8 mouse cellular contexts compared by ENCODE assay signal in genomic region chr19:18974796-18975660, GRCm38 (mm10).
DNase-seq lines count a peak whose midpoint lies in the region; ATAC-seq and TF ChIP-seq lines count a peak whose summit lies in the region.

No protein-coding gene starts in this region.

- intact Hi-C loops in heart, postnatal 25 days (cut with DNase I): loop anchor here (10.0 kb wide), 1 partner anchor 1370 kb away; no protein-coding TSS in a partner anchor

- no peaks in the 10 kb centered on the region for H3K27me3 ChIP-seq in embryonic facial prominence, embryonic 10.5 days (replicated peaks; ENCODE audit: low read depth, poor library complexity, severe bottlenecking)

- no peak overlapping the region for H3K9ac ChIP-seq in ES-E14 (ENCODE audit: insufficient read depth, low read depth, low read length, poor library complexity, severe bottlenecking)

- no peak overlapping the region for H3K4me3 ChIP-seq in ES-E14 (ENCODE audit: insufficient read depth in 1 of 2, low read depth in 1 of 2, low read length in 2 of 2, poor library complexity in 1 of 2, severe bottlenecking in 1 of 2)
- no peak overlapping the region for H3K4me3 ChIP-seq in embryonic facial prominence, embryonic 10.5 days

- no peaks in the 10 kb centered on the region for H3K36me3 ChIP-seq in ES-E14 (ENCODE audit: control insufficient read depth, insufficient read depth, low read length, poor library complexity, severe bottlenecking)
- no peaks in the 10 kb centered on the region for H3K36me3 ChIP-seq in embryonic facial prominence, embryonic 10.5 days (replicated peaks)

- no peak for ATAC-seq in inflammation-experienced regulatory T-cells, adult 6 months

- no peaks in the 10 kb centered on the region for H3K9me3 ChIP-seq in ES-E14 (ENCODE audit: control insufficient read depth, insufficient read depth, low read depth, low read length)
- no peaks in the 10 kb centered on the region for H3K9me3 ChIP-seq in embryonic facial prominence, embryonic 10.5 days

- in situ Hi-C loops in ES-E14 (cut with MboI; ENCODE audit: low sequenced_read_pairs in 2 of 2, unreplicated experiment in 2 of 2): no loop called here

- H3K27ac ChIP-seq in ES-E14 (ENCODE audit: insufficient read depth, low read depth, low read length, poor library complexity, severe bottlenecking): no peak overlapping the region
- H3K27ac ChIP-seq in embryonic facial prominence, embryonic 10.5 days (replicated peaks): no peak overlapping the region

- H3K4me1 ChIP-seq in ES-E14 (ENCODE audit: control insufficient read depth in 2 of 2, insufficient read depth in 2 of 2, low read length in 2 of 2, poor library complexity in 1 of 2): no peaks in the 10 kb centered on the region
- H3K4me1 ChIP-seq in embryonic facial prominence, embryonic 10.5 days: peaks cover 2% of the 10 kb centered on the region; the same call in 1 of the 2 replicates

- WGBS in embryonic facial prominence, embryonic 10.5 days: 64% methylated on average over 5 of the region's 5 CpGs

- DNase-seq in heart, adult 8-10 months (ENCODE audit: low spot score): peak; percentile 3
- no peak for DNase-seq in heart, postnatal 25 days (ENCODE audit: low spot score)
- DNase-seq in ES-E14 (ENCODE audit: low read depth, low spot score): peak; percentile 21
- DNase-seq in embryonic facial prominence, embryonic 10.5 days (ENCODE audit: low spot score): peak; percentile 9
- peak; percentile 48 for DNase-seq in kidney, postnatal 10 days
- DNase-seq in mesoderm, embryonic 11.5 days (ENCODE audit: low read depth, low spot score): peak; percentile 56
- DNase-seq in adrenal gland, adult 18-20 months (ENCODE audit: low spot score in 2 of 2): no peak

TF ChIP-seq in ES-E14, 5 proteins besides CTCF, POLR2A, EP300 and RAD21:
- TF ChIP-seq ZC3H11A (IDR thresholded peaks at IDR 0.05; ENCODE audit: borderline replicate concordance, low read depth, low read length) (no peak), HCFC1 (IDR thresholded peaks at IDR 0.05; ENCODE audit: borderline replicate concordance, insufficient read depth, low read length) (no peak), CHD2 (IDR thresholded peaks at IDR 0.05; ENCODE audit: low read depth, low read length) (no peak), MAFK (IDR thresholded peaks at IDR 0.05; ENCODE audit: insufficient read depth, low read depth, low read length) (no peak), ZNF384 (IDR thresholded peaks at IDR 0.05; ENCODE audit: low read depth, low read length) (no peak)

Comparison
In these comparisons a context has a peak if more than half of its experiments do, and no peak if none do; other contexts are left out.
1. DNase-seq: peak in heart, adult 8-10 months (single experiment), ES-E14 (single experiment), embryonic facial prominence, embryonic 10.5 days (single experiment), kidney, postnatal 10 days (single experiment) and mesoderm, embryonic 11.5 days (single experiment); none in heart, postnatal 25 days (single experiment) and adrenal gland, adult 18-20 months (0 of 2).